Mouse (Mus musculus) CH12F3 (cell line): ENCODE results near the gene Agpat4.
"Not testable (repeated sequence)": the region's sequence is repeated elsewhere in the genome, so short reads cannot be mapped to it uniquely, and the experiment has no call there.

Experiments used
- in situ Hi-C: fragments of 300-500 bp; cut with MboI; formaldehyde crosslinking; loops from 2 replicates; pipeline ENCODE4 v1.14.3; 2020; ENCODE audit warnings: low sequenced_read_pairs

Gene Agpat4

GRCm38 (mm10) chr17:12121226-12121794, 2.8 kb downstream of the Agpat4 start:
- in situ Hi-C loops = no loop called here

DNA sequence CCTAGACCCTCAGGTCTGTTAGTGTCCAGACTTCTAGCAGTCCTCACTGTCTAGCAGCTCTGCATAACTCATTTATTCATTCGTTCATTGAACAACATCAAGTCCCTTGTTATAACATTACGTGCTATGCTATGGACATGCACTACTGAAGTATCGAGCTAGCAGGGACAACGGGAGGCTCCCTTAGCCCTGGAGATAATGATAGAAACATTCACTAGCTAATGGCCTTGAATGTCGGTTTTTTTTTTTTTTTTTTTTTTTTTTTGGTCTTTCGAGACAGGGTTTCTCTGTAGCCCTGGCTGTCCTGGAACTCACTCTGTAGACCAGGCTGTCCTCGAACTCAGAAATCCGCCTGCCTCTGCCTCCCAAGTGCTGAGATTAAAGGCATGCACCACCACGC, 3.8 kb downstream of the Agpat4 start:
- in situ Hi-C loops = not testable (repeated sequence)

DNA sequence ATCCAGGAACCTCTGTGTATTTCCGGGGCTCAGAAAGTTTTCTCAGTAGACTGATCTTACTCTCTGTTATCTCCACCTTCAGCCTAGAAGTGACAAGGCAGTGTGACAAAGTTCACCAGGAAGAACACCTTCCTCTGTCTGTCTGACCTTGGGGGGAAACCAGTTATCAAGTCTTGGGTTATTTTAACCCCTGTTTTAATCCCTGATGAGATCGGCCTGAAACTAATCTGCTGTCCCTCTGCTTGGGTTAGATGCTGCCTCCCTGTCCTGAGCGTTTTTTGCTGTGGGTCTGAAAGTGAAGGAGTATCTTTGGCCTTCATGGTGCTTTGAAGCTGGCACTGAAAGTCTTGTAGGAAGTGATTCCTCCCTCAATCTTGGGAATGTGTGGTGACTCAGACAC, 4.7 kb downstream of the Agpat4 start:
- in situ Hi-C loops = no loop called here

- in situ Hi-C loops = no loop called here
Observed at GRCm38 (mm10) chr17:12127056-12127455, 8.6 kb downstream of the Agpat4 start.

DNA sequence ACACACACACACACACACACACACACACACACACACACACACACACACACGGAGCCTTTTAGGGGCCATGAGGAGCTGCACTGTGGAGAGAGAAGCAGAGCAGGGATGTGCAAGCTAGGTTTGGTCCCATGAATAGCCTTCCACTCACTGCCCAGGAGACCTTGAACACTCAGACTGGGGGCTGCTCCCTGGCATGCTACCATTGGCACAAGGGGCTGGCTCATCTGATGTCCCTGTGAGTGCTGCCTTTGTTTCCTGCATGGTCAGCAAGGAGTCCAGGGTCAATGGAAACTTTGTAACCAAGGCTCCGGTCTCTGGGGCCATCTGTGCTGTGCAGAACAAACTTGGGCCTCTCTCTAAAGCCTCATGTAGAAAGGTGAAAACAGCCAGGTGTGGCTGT, 10.5 kb downstream of the Agpat4 start:
- in situ Hi-C loops = no loop called here

DNA sequence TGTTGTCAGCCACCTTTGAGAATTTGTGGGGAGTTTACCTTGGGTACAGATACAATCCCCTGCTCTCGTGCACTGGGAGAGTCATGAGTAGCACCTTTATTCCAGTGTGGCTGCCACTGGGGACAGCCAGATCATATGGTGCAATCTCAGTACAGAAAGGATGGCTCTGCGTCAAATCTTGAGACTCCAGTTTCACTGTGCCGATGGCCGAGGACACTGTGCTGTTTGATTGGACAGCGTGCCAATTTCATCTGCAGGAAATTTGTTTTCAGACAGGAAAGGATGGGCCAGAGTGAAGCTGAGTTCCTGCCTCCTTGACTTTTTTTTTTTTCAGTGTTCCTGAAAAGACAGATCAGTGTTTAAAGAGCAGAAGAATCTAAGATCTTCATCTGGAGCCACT, 12.7 kb downstream of the Agpat4 start:
- in situ Hi-C loops = no loop called here

DNA sequence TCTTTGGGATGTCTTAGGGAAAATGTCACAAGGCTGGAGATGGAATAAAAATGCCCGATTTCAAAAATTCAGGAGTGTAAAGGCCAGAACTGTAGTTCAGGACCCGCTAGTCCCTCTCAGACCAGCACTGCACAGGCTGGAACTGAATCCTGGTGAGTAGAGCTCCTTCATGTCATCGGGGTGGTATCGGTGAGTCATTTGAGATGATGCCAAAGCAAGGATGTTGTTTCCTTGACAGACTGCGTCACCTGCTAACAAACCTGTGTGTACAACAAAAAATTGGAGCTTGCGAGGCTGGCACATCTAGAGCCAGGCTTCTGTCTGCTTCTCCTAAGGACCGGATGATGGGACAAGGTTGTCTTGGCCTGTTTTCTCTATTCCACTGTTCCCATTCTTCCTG, 13.1 kb downstream of the Agpat4 start:
- in situ Hi-C loops = no loop called here

DNA sequence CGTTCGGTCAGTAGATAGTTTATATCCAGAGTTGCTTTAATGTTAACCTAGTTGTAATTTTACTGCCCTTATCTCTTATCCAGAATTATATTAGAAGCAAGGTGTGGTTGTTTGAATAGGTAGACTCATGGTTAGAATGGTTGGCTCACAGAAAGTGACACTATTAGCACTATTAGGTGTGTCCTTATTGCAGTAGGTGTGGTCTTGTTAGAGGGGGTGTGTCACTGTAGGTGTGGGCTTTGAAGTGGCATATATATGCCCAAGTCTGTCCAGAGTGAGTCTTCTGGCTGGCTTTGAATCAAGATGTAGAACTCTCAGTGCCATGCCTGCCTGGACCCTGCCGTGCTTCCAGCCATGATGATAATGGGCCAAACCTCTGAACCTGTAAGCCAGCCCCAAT, 14.4 kb downstream of the Agpat4 start:
- in situ Hi-C loops = no loop called here

- in situ Hi-C loops = no loop called here
Observed at GRCm38 (mm10) chr17:12133985-12134384, 15.5 kb downstream of the Agpat4 start.

DNA sequence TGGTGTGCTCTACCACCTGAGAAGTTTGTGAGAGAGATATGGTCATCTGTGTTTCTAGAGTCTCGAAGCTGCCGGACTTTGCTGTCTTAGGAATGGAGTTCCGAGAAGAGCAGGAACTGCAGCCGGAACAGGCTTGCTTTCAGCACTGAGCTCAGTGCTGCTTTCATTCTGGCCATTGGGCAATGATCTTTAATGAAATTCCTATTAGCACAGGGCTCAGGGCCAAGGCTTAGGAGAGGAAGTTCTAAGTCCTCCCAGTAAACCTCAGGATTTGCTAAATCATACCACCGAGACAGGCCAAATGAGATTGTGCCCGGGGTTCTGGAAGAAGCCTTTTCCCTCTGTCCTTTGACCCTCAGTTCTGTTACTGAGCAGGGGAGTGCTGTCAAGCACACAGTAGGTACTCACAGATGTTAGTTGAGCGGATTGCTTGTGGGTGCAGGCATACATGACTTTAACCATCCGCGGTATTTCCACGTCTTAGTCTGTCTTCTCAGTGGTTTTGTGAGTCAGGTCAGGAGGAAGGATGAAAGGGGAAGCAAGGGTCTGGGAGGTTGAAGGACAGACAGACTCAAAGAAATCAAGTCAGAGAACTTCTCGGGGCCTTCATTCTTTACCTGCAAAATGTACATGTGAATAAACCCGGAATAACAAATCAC, 16.6 kb downstream of the Agpat4 start:
- in situ Hi-C loops = no loop called here

DNA sequence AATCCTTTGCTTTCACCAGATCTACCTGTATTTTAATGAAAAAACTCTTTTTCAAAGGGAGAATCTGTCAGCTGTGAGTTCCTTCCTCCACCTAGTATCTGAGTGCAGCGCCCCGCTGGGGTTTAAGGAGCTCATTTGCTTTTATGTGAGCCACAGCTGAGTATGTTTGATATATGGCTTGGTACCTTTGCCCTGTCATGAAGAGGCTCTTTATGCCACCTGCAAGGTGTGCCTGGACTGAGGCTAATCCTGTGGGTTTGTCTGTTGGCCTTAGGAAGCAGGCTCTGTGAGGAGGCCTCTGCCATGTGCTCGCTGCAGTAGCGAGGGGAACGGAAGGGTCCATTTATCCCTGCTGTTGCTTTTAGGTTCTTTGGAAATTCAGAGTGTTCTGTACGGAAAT, 19.9 kb downstream of the Agpat4 start:
- in situ Hi-C loops = no loop called here

DNA sequence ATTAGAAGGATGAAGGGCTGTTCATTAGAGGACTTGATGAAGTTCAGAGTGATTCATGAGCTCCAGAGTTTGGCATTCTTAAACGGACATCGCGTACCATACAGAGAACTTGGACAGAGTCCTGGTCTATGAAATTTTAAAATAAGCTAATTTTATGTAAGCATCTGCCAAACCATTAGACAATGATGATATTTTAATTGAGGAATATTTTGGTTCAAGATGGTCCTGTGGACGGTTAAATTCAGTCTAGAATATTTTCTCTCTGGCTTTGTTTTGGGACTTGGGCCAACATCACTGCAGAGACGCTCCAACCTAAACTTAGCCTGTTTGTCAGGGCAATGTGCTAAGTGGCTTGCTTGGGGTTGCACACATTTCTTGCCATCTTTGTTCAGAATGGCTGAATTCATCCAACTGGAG, 25.5 kb downstream of the Agpat4 start:
- in situ Hi-C loops = no loop called here

- in situ Hi-C loops = no loop called here
Observed at GRCm38 (mm10) chr17:12146132-12146681, 27.7 kb downstream of the Agpat4 start.

DNA sequence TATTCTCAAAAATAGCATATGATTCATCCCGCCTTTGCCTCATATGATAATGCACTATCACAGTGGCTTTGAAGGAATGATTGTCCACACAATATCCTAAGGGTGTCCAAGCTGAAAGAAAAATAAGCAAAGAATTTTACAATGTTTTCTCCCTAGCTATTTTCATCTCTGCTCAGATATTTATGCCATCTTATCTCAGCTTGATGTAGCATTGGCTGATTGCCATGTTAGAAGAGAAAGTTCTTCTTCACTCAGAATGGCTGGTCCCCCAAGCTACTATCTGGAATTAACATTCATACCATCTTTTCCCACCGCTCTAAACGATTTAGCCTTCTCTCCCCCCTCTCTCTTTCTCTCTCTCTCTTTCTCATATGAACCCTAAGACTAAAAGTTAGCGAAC, 29.3 kb downstream of the Agpat4 start:
- in situ Hi-C loops = no loop called here

DNA sequence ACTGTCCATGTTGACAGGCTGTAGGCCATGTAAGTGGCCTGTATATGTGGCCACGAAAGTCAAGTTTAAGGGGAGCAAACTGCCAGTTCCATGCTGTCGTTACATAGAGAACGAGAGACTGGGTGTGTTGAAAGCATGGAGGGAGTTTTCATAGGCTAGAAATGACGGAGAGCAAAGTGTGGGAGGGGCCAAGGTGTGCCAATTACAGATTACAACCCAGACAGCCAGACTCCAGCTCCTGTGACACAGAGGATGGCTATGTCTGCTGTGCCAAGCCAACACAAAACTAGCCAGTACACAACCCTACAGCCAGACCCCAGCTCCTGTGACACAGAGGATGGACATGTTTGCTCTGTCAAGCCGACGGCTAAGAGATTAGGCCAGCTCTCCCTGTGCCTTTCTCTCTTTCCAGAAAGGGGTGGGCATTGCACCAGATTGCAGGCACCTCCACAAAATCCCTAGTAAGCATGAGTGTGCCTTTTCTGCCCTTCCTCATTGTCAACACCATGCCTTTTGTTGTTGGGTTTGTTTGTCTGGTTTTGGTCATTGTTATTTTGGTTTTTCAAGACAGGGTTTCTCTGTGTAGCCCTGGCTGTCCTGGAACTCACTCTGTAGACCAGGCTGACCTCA, 30.8 kb downstream of the Agpat4 start:
- in situ Hi-C loops = no loop called here

DNA sequence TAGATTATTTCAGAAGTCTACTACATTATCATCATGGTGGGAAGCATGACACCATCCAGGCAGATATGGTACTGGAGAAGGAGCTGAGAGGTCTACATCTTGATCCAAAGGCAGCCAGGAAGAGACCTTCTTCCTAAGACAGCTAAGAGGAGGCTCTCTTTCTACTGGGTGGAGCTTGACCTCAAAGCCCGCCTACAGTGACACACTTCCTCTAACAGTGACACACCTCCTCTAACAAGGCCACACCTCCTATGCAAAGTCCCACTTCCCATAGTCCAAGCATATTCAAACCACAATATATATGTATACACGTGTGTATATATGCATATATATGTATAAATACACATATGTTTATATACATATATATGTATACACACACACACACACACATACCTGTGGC, 32.5 kb downstream of the Agpat4 start:
- in situ Hi-C loops = no loop called here

- in situ Hi-C loops = no loop called here
Observed at GRCm38 (mm10) chr17:12154260-12154659, 35.8 kb downstream of the Agpat4 start.

DNA sequence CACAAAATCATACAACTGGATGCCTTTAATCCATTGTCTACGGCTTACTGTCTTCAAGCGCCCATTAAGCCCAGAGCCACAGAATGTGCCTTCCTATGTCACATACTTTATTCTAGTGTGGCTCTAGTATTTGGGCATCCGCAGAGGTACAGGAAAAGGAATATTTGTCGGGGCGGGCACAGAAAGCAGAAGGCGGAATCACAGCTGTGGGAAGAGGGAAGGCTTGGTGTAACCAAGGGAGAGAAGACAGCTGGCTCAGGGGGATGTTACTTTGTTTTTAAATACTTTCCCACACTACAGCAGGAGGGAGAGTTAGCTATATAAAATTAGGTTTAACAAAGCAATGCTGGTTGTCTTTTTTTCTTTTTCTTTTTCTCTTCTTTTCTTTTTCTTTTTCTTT, 36.7 kb downstream of the Agpat4 start:
- in situ Hi-C loops = no loop called here

DNA sequence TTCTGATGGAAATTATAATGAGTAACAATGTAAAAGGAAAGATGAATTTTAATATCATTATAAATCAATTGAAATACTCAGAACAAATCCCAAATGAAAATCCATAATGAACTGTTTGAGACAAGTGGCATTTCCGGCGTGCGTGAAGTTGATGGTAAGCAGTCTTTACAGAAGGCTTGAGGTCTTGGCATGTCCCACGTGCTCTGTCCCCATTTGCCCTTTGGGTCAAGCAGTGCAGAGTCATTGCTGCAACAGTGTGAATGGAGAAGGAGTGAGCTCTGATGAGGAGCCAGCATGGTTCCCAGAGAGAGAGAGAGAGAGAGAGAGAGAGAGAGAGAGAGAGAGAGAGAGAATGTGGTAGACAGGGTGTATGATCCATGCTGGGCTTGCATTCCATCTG, 37.4 kb downstream of the Agpat4 start:
- in situ Hi-C loops = no loop called here

- in situ Hi-C loops = no loop called here
Observed at GRCm38 (mm10) chr17:12156661-12157060, 38.2 kb downstream of the Agpat4 start.

DNA sequence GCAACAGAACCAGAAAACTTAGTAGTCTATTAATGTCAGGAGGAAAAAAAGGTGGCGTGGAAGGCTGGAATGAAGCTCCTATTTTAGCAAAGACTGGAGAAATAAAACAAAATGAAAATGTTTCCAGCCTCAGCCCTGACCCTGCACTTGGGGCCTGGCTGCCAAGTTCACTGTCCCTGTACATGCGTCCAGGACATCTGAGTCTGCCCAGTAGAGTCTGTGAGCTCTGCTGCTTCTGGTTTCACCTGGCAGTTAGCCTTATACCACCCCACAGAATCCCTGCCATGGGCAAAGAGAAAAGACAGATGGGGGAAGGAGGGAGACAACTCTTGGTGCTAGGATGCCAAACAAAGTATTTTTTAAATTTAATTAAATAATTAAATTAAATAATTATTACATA, 38.7 kb downstream of the Agpat4 start:
- in situ Hi-C loops = no loop called here
